Mouse (Mus musculus): ENCODE measurements at regions not wholly inside any gene's neighbourhood (a gene's known extent, or its start where the extent isn't known, plus 50 kb on each side); places are given as distances from the start of the nearest gene placed in this dataset.

DNA sequence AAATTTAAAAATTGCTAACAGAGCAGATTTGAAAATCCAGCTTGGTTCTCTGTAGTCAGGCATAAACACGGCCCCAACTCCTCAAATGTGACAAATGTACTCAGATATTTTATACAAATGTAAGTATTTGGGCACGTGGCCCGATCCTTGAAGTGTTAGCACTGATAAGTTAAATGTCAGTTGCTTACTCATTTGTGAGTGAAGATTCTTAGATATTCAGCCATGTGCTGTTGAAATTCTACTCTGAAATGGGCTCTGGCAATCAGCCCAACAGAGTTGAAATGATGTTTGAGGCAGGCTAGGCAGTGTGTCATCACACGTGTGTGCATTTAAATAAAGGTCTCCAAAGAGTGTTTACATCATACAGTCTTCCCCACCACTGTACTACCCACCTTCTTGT lies 103.2 kb upstream of the Id2 start:
- no peak overlapping the region for H3K4me2 ChIP-seq (ENCODE audit: low read length)
- 55% methylated on average over 4 of the region's 4 CpGs for WGBS
- no peak for ATAC-seq (replicated peaks; ENCODE audit: low FRiP score, low TSS enrichment, low read depth)
- H3K36me3 ChIP-seq (ENCODE audit: control insufficient read depth, insufficient read depth, low read length), result no peaks in the 10 kb centered on the region
- H3K27me3 ChIP-seq (replicated peaks; ENCODE audit: control insufficient read depth, insufficient read depth, low read length), result no peaks in the 10 kb centered on the region
- H3K27ac ChIP-seq (ENCODE audit: low read depth), result no peak overlapping the region
- H3K9ac ChIP-seq (ENCODE audit: low read length), result no peak overlapping the region
- no peak overlapping the region for H3K4me3 ChIP-seq (ENCODE audit: low read depth, low read length)
- DNase-seq (ENCODE audit: low spot score), result no peak
- H3K9me3 ChIP-seq (ENCODE audit: control insufficient read depth, low read length), result peaks cover 5% of the 10 kb centered on the region; the same call in 1 of the 2 replicates
- peaks cover 3% of the 10 kb centered on the region; the same call in 1 of the 2 replicates for H3K4me1 ChIP-seq (replicated peaks; ENCODE audit: control insufficient read depth, insufficient read depth, low read length)

DNA sequence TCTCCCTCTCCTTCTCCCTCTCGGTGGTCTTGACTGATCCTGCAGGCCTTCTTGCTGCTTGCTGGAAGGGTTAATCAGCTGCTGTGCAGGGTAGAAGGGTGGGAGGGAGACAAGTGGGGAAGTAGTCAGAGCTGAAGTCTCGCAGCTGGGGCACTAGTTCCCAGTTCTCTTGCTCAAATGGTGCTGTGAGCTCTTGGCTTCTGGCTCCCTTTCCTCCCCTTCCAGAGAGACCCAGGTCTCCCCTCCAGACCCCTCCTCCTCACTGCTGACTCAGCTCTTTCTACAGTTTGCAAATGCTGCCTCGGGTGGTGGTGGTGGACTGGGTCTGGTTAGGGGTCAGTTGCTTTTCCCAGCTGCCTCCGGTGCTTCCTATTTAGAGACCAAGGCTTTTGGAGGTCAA lies 100.8 kb upstream of the Id2 start:
- DNase-seq (ENCODE audit: low spot score), result no peak
- Histone ChIP-seq H3K36me3 (ENCODE audit: control insufficient read depth, insufficient read depth, low read length) (no peaks in the 10 kb centered on the region), H3K27me3 (replicated peaks; ENCODE audit: control insufficient read depth, insufficient read depth, low read length) (no peaks in the 10 kb centered on the region), H3K4me2 (ENCODE audit: low read length) (no peak overlapping the region), H3K9me3 (ENCODE audit: control insufficient read depth, low read length) (peaks cover 5% of the 10 kb centered on the region; the same call in 1 of the 2 replicates), H3K4me3 (ENCODE audit: low read depth, low read length) (no peak overlapping the region), H3K27ac (ENCODE audit: low read depth) (no peak overlapping the region), H3K4me1 (replicated peaks; ENCODE audit: control insufficient read depth, insufficient read depth, low read length) (peaks cover 3% of the 10 kb centered on the region; the same call in 1 of the 2 replicates), H3K9ac (ENCODE audit: low read length) (no peak overlapping the region)
- 0 out of 2 replicates have a peak, but pooled peaks have one; percentile 50 for ATAC-seq (replicated peaks; ENCODE audit: low FRiP score, low TSS enrichment, low read depth)
- WGBS, result 31% methylated on average over 3 of the region's 4 CpGs

DNA sequence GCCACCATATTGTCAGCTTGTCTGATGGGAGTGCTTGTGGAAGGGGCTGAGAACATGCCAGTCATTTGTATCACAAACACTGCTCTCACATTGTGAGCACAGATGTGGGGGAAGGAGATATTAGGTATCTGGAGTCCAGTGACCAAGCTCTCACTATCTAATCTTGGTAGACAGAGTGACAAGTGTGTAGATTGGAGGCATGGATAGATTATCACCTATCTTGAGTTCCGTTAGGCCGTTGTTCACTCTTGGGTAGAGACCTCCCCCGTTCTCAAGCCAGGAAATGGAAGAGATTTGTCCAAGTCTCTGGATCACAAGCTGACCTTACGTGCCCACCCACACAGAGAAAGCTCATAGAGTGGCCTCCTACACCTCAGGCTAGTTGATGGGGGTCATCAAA lies 99.1 kb upstream of the Id2 start:
- Histone ChIP-seq H3K9me3 (ENCODE audit: control insufficient read depth, low read length) (peaks cover 4% of the 10 kb centered on the region; the same call in 1 of the 2 replicates), H3K27ac (ENCODE audit: low read depth) (no peak overlapping the region), H3K9ac (ENCODE audit: low read length) (no peak overlapping the region), H3K4me2 (ENCODE audit: low read length) (no peak overlapping the region), H3K4me3 (ENCODE audit: low read depth, low read length) (no peak overlapping the region), H3K27me3 (replicated peaks; ENCODE audit: control insufficient read depth, insufficient read depth, low read length) (no peaks in the 10 kb centered on the region), H3K36me3 (ENCODE audit: control insufficient read depth, insufficient read depth, low read length) (no peaks in the 10 kb centered on the region), H3K4me1 (replicated peaks; ENCODE audit: control insufficient read depth, insufficient read depth, low read length) (peaks cover 3% of the 10 kb centered on the region; the same call in 1 of the 2 replicates)
- ATAC-seq (replicated peaks; ENCODE audit: low FRiP score, low TSS enrichment, low read depth) (no peak), DNase-seq (ENCODE audit: low spot score) (no peak)
- 91% methylated on average over 4 of the region's 4 CpGs for WGBS

DNA sequence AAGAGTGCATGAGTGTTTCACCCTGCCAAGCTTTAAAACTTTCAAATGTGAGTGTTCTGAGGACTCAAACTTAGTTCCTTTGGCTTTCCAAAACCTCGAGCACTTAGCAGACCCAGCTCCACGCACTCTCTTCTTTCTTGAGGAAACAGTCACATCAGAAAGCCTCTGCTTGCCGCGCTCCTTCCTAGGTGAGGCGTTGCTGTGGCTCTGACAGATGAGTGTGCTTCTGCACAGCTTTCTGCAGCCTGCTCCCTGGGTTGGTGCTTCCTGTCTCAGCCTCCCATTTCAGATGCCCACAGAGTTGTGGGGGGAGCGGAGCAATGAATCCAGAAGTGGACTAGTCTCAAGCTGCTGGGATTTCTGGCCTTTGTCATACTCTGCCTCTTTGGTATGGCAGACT lies 95.3 kb upstream of the Id2 start:
- Histone ChIP-seq H3K4me2 (ENCODE audit: low read length) (no peak overlapping the region), H3K9me3 (ENCODE audit: control insufficient read depth, low read length) (no peaks in the 10 kb centered on the region), H3K4me3 (ENCODE audit: low read depth, low read length) (no peak overlapping the region), H3K27me3 (replicated peaks; ENCODE audit: control insufficient read depth, insufficient read depth, low read length) (no peaks in the 10 kb centered on the region), H3K9ac (ENCODE audit: low read length) (no peak overlapping the region), H3K27ac (ENCODE audit: low read depth) (no peak overlapping the region), H3K4me1 (replicated peaks; ENCODE audit: control insufficient read depth, insufficient read depth, low read length) (peaks cover 9% of the 10 kb centered on the region), H3K36me3 (ENCODE audit: control insufficient read depth, insufficient read depth, low read length) (no peaks in the 10 kb centered on the region)
- ATAC-seq (replicated peaks; ENCODE audit: low FRiP score, low TSS enrichment, low read depth) (no peak), DNase-seq (ENCODE audit: low spot score) (no peak)
- WGBS, result 88% methylated on average over 6 of the region's 6 CpGs

DNA sequence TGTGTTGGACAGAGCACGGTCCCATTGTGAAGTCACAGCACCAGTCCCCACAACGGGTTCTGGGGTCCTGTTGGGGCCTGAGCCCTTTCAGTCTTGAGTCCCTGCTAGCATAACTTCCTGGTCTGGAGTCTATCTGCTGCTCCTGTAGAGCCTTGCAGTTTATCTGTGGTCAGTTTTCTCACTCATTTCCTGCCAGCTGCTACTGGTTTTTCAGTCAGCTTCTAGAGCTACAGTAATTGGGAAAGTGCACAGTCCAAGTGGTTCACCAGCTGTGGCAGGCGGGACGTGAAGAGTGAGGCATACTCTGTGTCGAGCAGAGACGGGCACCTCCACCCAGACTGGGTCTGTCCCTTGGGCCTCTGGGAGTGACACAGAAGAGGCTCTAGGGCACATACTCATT lies 93.4 kb upstream of the Id2 start:
- no peaks in the 10 kb centered on the region for H3K36me3 ChIP-seq (ENCODE audit: control insufficient read depth, insufficient read depth, low read length)
- DNase-seq (ENCODE audit: low spot score) (no peak), ATAC-seq (replicated peaks; ENCODE audit: low FRiP score, low TSS enrichment, low read depth) (0 out of 2 replicates have a peak, but pooled peaks have one; percentile 20)
- WGBS, result 54% methylated on average over 6 of the region's 6 CpGs
- H3K9ac ChIP-seq (ENCODE audit: low read length), result no peak overlapping the region
- H3K27ac ChIP-seq (ENCODE audit: low read depth), result peak overlapping the region; percentile 47; the same call in 1 of the 2 replicates
- H3K4me3 ChIP-seq (ENCODE audit: low read depth, low read length), result no peak overlapping the region
- no peaks in the 10 kb centered on the region for H3K27me3 ChIP-seq (replicated peaks; ENCODE audit: control insufficient read depth, insufficient read depth, low read length)
- H3K9me3 ChIP-seq (ENCODE audit: control insufficient read depth, low read length), result no peaks in the 10 kb centered on the region
- no peak overlapping the region for H3K4me2 ChIP-seq (ENCODE audit: low read length)
- peaks cover 9% of the 10 kb centered on the region for H3K4me1 ChIP-seq (replicated peaks; ENCODE audit: control insufficient read depth, insufficient read depth, low read length)

DNA sequence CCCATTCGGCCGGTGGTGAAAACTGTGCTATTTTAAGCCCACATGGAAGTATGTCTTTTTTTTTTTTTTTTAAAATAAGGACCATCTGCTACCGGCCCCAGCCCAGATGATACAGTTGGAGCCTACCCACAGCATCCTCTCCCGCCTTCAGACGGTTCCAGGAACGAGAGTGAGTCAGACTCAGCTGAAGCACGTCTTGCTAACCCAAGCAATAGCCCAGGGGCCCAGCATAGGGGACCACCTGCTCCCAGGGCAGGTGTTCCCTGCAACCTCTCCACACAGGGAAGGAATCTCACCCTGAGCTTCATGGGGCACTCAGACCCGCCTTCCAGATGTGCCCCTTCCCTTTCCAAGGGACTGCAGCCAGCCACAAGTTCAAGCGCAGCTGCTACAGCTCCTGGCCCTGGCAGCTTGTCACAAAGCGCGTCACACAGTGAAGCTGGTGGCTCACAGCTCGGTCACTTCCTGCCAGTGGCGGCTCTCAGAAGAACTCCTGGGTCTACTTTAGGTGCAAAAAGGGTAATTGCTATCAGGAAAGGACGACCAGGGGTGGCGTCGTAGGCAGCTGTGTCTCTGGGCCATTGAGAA lies 92.3 kb upstream of the Id2 start:
- Histone ChIP-seq H3K27ac (ENCODE audit: low read depth) (no peak overlapping the region), H3K4me2 (ENCODE audit: low read length) (no peak overlapping the region), H3K9ac (ENCODE audit: low read length) (no peak overlapping the region), H3K4me3 (ENCODE audit: low read depth, low read length) (no peak overlapping the region), H3K36me3 (ENCODE audit: control insufficient read depth, insufficient read depth, low read length) (no peaks in the 10 kb centered on the region), H3K27me3 (replicated peaks; ENCODE audit: control insufficient read depth, insufficient read depth, low read length) (no peaks in the 10 kb centered on the region), H3K9me3 (ENCODE audit: control insufficient read depth, low read length) (no peaks in the 10 kb centered on the region), H3K4me1 (replicated peaks; ENCODE audit: control insufficient read depth, insufficient read depth, low read length) (peaks cover 9% of the 10 kb centered on the region)
- WGBS, result 60% methylated on average over 16 of the region's 16 CpGs
- no peak for ATAC-seq (replicated peaks; ENCODE audit: low FRiP score, low TSS enrichment, low read depth)
- no peak for DNase-seq (ENCODE audit: low spot score)

DNA sequence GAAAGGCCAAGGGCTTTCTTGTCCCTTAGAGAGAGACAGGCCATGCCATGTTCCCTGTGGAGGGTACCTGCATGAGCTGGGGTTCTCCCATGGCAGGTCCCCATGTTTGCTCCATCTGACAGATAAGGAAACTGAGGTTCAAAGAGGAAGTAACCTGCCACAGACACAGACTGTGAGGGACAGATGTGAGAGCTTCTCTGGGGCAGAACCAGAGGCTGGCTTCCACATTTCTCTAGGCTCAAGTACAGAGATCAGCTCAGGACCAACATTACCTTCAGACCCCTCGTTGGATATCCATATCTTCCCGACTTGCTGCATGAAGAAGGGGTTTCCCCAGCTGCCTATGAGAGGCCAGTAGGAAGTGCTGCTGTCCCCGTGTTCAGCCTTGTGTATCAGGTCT lies 91.6 kb upstream of the Id2 start:
- no peak overlapping the region for H3K4me2 ChIP-seq (ENCODE audit: low read length)
- peaks cover 9% of the 10 kb centered on the region for H3K4me1 ChIP-seq (replicated peaks; ENCODE audit: control insufficient read depth, insufficient read depth, low read length)
- no peak overlapping the region for H3K4me3 ChIP-seq (ENCODE audit: low read depth, low read length)
- WGBS, result 71% methylated on average over 3 of the region's 3 CpGs
- no peaks in the 10 kb centered on the region for H3K27me3 ChIP-seq (replicated peaks; ENCODE audit: control insufficient read depth, insufficient read depth, low read length)
- H3K9me3 ChIP-seq (ENCODE audit: control insufficient read depth, low read length), result no peaks in the 10 kb centered on the region
- H3K27ac ChIP-seq (ENCODE audit: low read depth), result no peak overlapping the region
- no peak for DNase-seq (ENCODE audit: low spot score)
- H3K36me3 ChIP-seq (ENCODE audit: control insufficient read depth, insufficient read depth, low read length), result no peaks in the 10 kb centered on the region
- no peak for ATAC-seq (replicated peaks; ENCODE audit: low FRiP score, low TSS enrichment, low read depth)
- no peak overlapping the region for H3K9ac ChIP-seq (ENCODE audit: low read length)

DNA sequence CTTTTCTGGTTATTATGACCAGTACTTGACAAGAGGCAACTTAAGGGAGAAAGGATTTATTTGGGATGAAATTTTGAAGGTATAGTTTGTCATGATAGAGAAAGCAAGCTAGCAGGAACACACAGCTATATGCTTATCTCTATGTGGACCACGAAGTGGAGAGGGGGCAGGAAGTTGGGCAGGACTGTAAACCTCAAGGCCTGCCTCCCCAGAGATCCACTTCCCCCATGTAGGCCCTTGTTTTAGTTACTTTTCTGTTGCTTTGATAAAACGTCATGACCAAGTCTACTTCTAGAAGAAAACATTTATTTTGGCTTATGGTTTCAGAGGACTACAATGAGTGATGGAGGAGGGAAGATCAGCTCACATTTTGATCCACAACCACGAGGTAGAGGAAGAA lies 90.3 kb upstream of the Id2 start:
- 74% methylated on average over 3 of the region's 3 CpGs for WGBS
- H3K9ac ChIP-seq (ENCODE audit: low read length), result no peak overlapping the region
- no peak overlapping the region for H3K4me2 ChIP-seq (ENCODE audit: low read length)
- H3K27me3 ChIP-seq (replicated peaks; ENCODE audit: control insufficient read depth, insufficient read depth, low read length), result no peaks in the 10 kb centered on the region
- H3K4me1 ChIP-seq (replicated peaks; ENCODE audit: control insufficient read depth, insufficient read depth, low read length), result peaks cover 11% of the 10 kb centered on the region
- H3K27ac ChIP-seq (ENCODE audit: low read depth), result no peak overlapping the region
- DNase-seq (ENCODE audit: low spot score) (no peak), ATAC-seq (replicated peaks; ENCODE audit: low FRiP score, low TSS enrichment, low read depth) (no peak)
- no peak overlapping the region for H3K4me3 ChIP-seq (ENCODE audit: low read depth, low read length)
- H3K9me3 ChIP-seq (ENCODE audit: control insufficient read depth, low read length), result no peaks in the 10 kb centered on the region
- H3K36me3 ChIP-seq (ENCODE audit: control insufficient read depth, insufficient read depth, low read length), result no peaks in the 10 kb centered on the region

DNA sequence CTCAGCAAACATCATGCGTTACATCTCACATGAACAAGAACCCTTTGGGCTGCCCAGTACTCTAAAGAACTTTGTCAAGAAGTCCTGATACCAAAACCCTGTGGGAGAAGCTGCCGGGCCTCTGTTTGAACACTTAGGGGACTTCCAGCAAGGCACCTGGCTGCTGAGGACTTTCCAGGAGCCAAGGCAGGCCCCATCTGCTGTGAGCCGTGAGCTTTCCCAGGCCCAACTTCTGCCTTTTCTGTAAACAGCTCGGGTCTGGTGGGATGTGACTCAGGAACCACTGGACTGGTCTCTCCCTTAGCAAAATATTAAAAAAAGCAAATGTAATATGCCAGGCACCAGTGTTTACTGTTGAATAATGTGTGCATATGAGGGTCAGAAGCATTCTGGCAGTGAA lies 85.7 kb upstream of the Id2 start:
- no peak overlapping the region for H3K4me3 ChIP-seq (ENCODE audit: low read depth, low read length)
- H3K4me1 ChIP-seq (replicated peaks; ENCODE audit: control insufficient read depth, insufficient read depth, low read length), result 0 out of 2 replicates have a peak, but pooled peaks cover 2% of the 10 kb centered on the region
- ATAC-seq (replicated peaks; ENCODE audit: low FRiP score, low TSS enrichment, low read depth), result 0 out of 2 replicates have a peak, but pooled peaks have one; percentile 18
- no peak overlapping the region for H3K4me2 ChIP-seq (ENCODE audit: low read length)
- H3K27ac ChIP-seq (ENCODE audit: low read depth), result peak overlapping the region; percentile 58; the same call in 1 of the 2 replicates
- no peak for DNase-seq (ENCODE audit: low spot score)
- H3K27me3 ChIP-seq (replicated peaks; ENCODE audit: control insufficient read depth, insufficient read depth, low read length), result no peaks in the 10 kb centered on the region
- no peak overlapping the region for H3K9ac ChIP-seq (ENCODE audit: low read length)
- 50% methylated on average over 4 of the region's 4 CpGs for WGBS
- H3K36me3 ChIP-seq (ENCODE audit: control insufficient read depth, insufficient read depth, low read length), result no peaks in the 10 kb centered on the region
- no peaks in the 10 kb centered on the region for H3K9me3 ChIP-seq (ENCODE audit: control insufficient read depth, low read length)
